Mouse (Mus musculus): ENCODE data around the gene Bloc1s2. TPM values are rescaled to one million over a fixed set of nuclear protein-coding genes. Genes with fewer than 3 reads are reported as not detected.

Gene Bloc1s2
- polyA plus RNA-seq, 1 experiment from 2014 or later, result 31.6 TPM

GRCm38 (mm10) chr19:44148991-44149390 is 2.7 kb upstream of the Bloc1s2 start:
- no peak overlapping the region for H3K4me2 ChIP-seq (ENCODE audit: low read depth, low read length)
- no peaks in the 10 kb centered on the region; the same call in 1 of the 2 replicates for H3K36me3 ChIP-seq (replicated peaks; ENCODE audit: insufficient read depth, low read length)
- no peak overlapping the region for H3K4me3 ChIP-seq (ENCODE audit: low read depth, low read length)
- no peak overlapping the region for H3K9ac ChIP-seq (replicated peaks)
- ATAC-seq (no peak), DNase-seq (no peak)
- H3K4me1 ChIP-seq (ENCODE audit: insufficient read depth), result peaks cover 8% of the 10 kb centered on the region
- no peak for TF ChIP-seq CTCF (IDR thresholded peaks at IDR 0.05; ENCODE audit: low read depth)
- no peak for TF ChIP-seq EP300 (IDR thresholded peaks at IDR 0.05; ENCODE audit: low read depth)
- no peak overlapping the region for H3K27ac ChIP-seq (ENCODE audit: low read depth)
- peaks cover 3% of the 10 kb centered on the region; the same call in 1 of the 2 replicates for H3K27me3 ChIP-seq (ENCODE audit: insufficient read depth, low read length)
- WGBS (ENCODE audit: insufficient replicate concordance), result 81% methylated on average over 2 of the region's 2 CpGs
- no peaks in the 10 kb centered on the region for H3K9me3 ChIP-seq (ENCODE audit: low read length)

- 37% methylated on average over 2 of the region's 2 CpGs for WGBS (ENCODE audit: insufficient replicate concordance)
- no peak for ATAC-seq
- no peak for TF ChIP-seq EP300 (IDR thresholded peaks at IDR 0.05; ENCODE audit: low read depth)
- peak; percentile 57 for TF ChIP-seq CTCF (IDR thresholded peaks at IDR 0.05; ENCODE audit: low read depth)
- H3K4me2 ChIP-seq (ENCODE audit: low read depth, low read length), result no peak overlapping the region
- peaks cover 3% of the 10 kb centered on the region; the same call in 1 of the 2 replicates for H3K27me3 ChIP-seq (ENCODE audit: insufficient read depth, low read length)
- no peak overlapping the region for H3K9ac ChIP-seq (replicated peaks)
- no peaks in the 10 kb centered on the region for H3K9me3 ChIP-seq (ENCODE audit: low read length)
- H3K36me3 ChIP-seq (replicated peaks; ENCODE audit: insufficient read depth, low read length), result no peaks in the 10 kb centered on the region; the same call in 1 of the 2 replicates
- H3K4me1 ChIP-seq (ENCODE audit: insufficient read depth), result peaks cover 8% of the 10 kb centered on the region
- no peak overlapping the region for H3K4me3 ChIP-seq (ENCODE audit: low read depth, low read length)
- DNase-seq, result no peak
- no peak overlapping the region for H3K27ac ChIP-seq (ENCODE audit: low read depth)
Measured at GRCm38 (mm10) chr19:44148345-44148744, 2.1 kb upstream of the Bloc1s2 start.

GRCm38 (mm10) chr19:44146951-44147350 is 705 bp upstream of the Bloc1s2 start:
- Histone ChIP-seq H3K4me2 (ENCODE audit: low read depth, low read length) (no peak overlapping the region), H3K9me3 (ENCODE audit: low read length) (no peaks in the 10 kb centered on the region), H3K4me1 (ENCODE audit: insufficient read depth) (peaks cover 8% of the 10 kb centered on the region), H3K27ac (ENCODE audit: low read depth) (no peak overlapping the region), H3K9ac (replicated peaks) (no peak overlapping the region), H3K4me3 (ENCODE audit: low read depth, low read length) (no peak overlapping the region), H3K36me3 (replicated peaks; ENCODE audit: insufficient read depth, low read length) (peaks cover 11% of the 10 kb centered on the region), H3K27me3 (ENCODE audit: insufficient read depth, low read length) (peaks cover 3% of the 10 kb centered on the region; the same call in 1 of the 2 replicates)
- 90% methylated on average over 8 of the region's 8 CpGs for WGBS (ENCODE audit: insufficient replicate concordance)
- DNase-seq, result no peak
- TF ChIP-seq EP300 (IDR thresholded peaks at IDR 0.05; ENCODE audit: low read depth), result no peak
- TF ChIP-seq CTCF (IDR thresholded peaks at IDR 0.05; ENCODE audit: low read depth), result no peak
- no peak for ATAC-seq

- H3K27me3 ChIP-seq (ENCODE audit: insufficient read depth, low read length), result peaks cover 3% of the 10 kb centered on the region; the same call in 1 of the 2 replicates
- no peak for ATAC-seq
- H3K9ac ChIP-seq (replicated peaks), result no peak overlapping the region
- no peaks in the 10 kb centered on the region for H3K9me3 ChIP-seq (ENCODE audit: low read length)
- peaks cover 8% of the 10 kb centered on the region for H3K4me1 ChIP-seq (ENCODE audit: insufficient read depth)
- H3K4me3 ChIP-seq (ENCODE audit: low read depth, low read length), result peak overlapping the region; percentile 70
- peak overlapping the region; percentile 84 for H3K4me2 ChIP-seq (ENCODE audit: low read depth, low read length)
- TF ChIP-seq CTCF (IDR thresholded peaks at IDR 0.05; ENCODE audit: low read depth), result no peak
- no peak for TF ChIP-seq EP300 (IDR thresholded peaks at IDR 0.05; ENCODE audit: low read depth)
- H3K36me3 ChIP-seq (replicated peaks; ENCODE audit: insufficient read depth, low read length), result peaks cover 14% of the 10 kb centered on the region
- 66% methylated on average over 9 of the region's 9 CpGs for WGBS (ENCODE audit: insufficient replicate concordance)
- no peak for DNase-seq
- no peak overlapping the region for H3K27ac ChIP-seq (ENCODE audit: low read depth)
Measured at GRCm38 (mm10) chr19:44146568-44146879, 278 bp upstream of the Bloc1s2 start.

GRCm38 (mm10) chr19:44144366-44144765 is 1.9 kb downstream of the Bloc1s2 start:
- H3K4me3 ChIP-seq (ENCODE audit: low read depth, low read length), result no peak overlapping the region
- H3K4me2 ChIP-seq (ENCODE audit: low read depth, low read length), result no peak overlapping the region
- 46% methylated on average over 9 of the region's 9 CpGs for WGBS (ENCODE audit: insufficient replicate concordance)
- DNase-seq (no peak), ATAC-seq (no peak)
- H3K27me3 ChIP-seq (ENCODE audit: insufficient read depth, low read length), result no peaks in the 10 kb centered on the region
- H3K4me1 ChIP-seq (ENCODE audit: insufficient read depth), result peaks cover 8% of the 10 kb centered on the region
- no peaks in the 10 kb centered on the region for H3K9me3 ChIP-seq (ENCODE audit: low read length)
- peak overlapping the region; percentile 2; the same call in 1 of the 2 replicates for H3K27ac ChIP-seq (ENCODE audit: low read depth)
- H3K36me3 ChIP-seq (replicated peaks; ENCODE audit: insufficient read depth, low read length), result peaks cover 26% of the 10 kb centered on the region
- no peak overlapping the region for H3K9ac ChIP-seq (replicated peaks)
- no peak for TF ChIP-seq CTCF (IDR thresholded peaks at IDR 0.05; ENCODE audit: low read depth)
- TF ChIP-seq EP300 (IDR thresholded peaks at IDR 0.05; ENCODE audit: low read depth), result no peak

GRCm38 (mm10) chr19:44135960-44136485 is 10.2 kb downstream of the Bloc1s2 start:
- H3K9ac ChIP-seq (replicated peaks), result peak overlapping the region; percentile 42
- H3K4me2 ChIP-seq (ENCODE audit: low read depth, low read length), result peak overlapping the region; percentile 88
- no peaks in the 10 kb centered on the region for H3K27me3 ChIP-seq (ENCODE audit: insufficient read depth, low read length)
- TF ChIP-seq CTCF (IDR thresholded peaks at IDR 0.05; ENCODE audit: low read depth) (no peak), EP300 (IDR thresholded peaks at IDR 0.05; ENCODE audit: low read depth) (no peak)
- peaks cover 23% of the 10 kb centered on the region for H3K36me3 ChIP-seq (replicated peaks; ENCODE audit: insufficient read depth, low read length)
- no peak for DNase-seq
- H3K4me3 ChIP-seq (ENCODE audit: low read depth, low read length), result peak overlapping the region; percentile 93
- peak; percentile 28; the same call in 1 of the 2 replicates for ATAC-seq
- 39% methylated on average over 7 of the region's 7 CpGs for WGBS (ENCODE audit: insufficient replicate concordance)
- no peaks in the 10 kb centered on the region for H3K9me3 ChIP-seq (ENCODE audit: low read length)
- peaks cover 12% of the 10 kb centered on the region for H3K4me1 ChIP-seq (ENCODE audit: insufficient read depth)
- no peak overlapping the region for H3K27ac ChIP-seq (ENCODE audit: low read depth)
